Mouse (Mus musculus): ENCODE data around the gene Defa17. TPM values are rescaled to one million over a fixed set of nuclear protein-coding genes. Genes with fewer than 3 reads are reported as not detected.
"Not testable (repeated sequence)": the region's sequence is repeated elsewhere in the genome, so short reads cannot be mapped to it uniquely, and the experiment has no call there.

Defa17 gene
- polyA plus RNA-seq (2012; rRNA removed) = not detected in 2 replicates

GRCm38 (mm10) chr8:21655480-21655879 lies at the start of gene Defa17:
Gene Defa17, plus strand, starts transcription at chr8:21655780.
- DNase-seq; H3K4me3 ChIP-seq (replicated peaks; ENCODE audit: extremely low read depth, low read depth, low read length); H3K4me1 ChIP-seq (ENCODE audit: control insufficient read depth, insufficient read depth, low read length): not testable (repeated sequence)
- 40% methylated on average over 1 of the region's 2 CpGs for WGBS

- DNase-seq = not testable (repeated sequence)
- 100% methylated on average over 1 of the region's 1 CpGs for WGBS
These were observed 37.7 kb upstream of the Defa17 start, which contains the start of gene Defa26 for GRCm38 (mm10) chr8:21617883-21618282. Gene Defa26, plus strand, starts transcription at chr8:21618183.

GRCm38 (mm10) chr8:21665497-21665896 lies 9.9 kb downstream of the Defa17 start, which contains the start of gene Defa34:
Gene Defa34, plus strand, starts transcription at chr8:21665797.
- not testable (repeated sequence) for H3K4me1 ChIP-seq (ENCODE audit: control insufficient read depth, insufficient read depth, low read length); H3K4me3 ChIP-seq (replicated peaks; ENCODE audit: extremely low read depth, low read depth, low read length)
- 82% methylated on average over 1 of the region's 1 CpGs for WGBS

More at GRCm38 (mm10) chr8:21617883-21618282, 37.7 kb upstream of the Defa17 start, which contains the start of gene Defa26:
- not testable (repeated sequence) for H3K4me1 ChIP-seq (ENCODE audit: control insufficient read depth, insufficient read depth, low read length); H3K4me3 ChIP-seq (replicated peaks; ENCODE audit: extremely low read depth, low read depth, low read length)

GRCm38 (mm10) chr8:21703545-21703944 lies 48.0 kb downstream of the Defa17 start, which contains the start of gene AY761184:
Gene AY761184, minus strand, starts transcription at chr8:21703645.
- not testable (repeated sequence) for DNase-seq; H3K4me3 ChIP-seq (replicated peaks; ENCODE audit: extremely low read depth, low read depth, low read length); H3K4me1 ChIP-seq (ENCODE audit: control insufficient read depth, insufficient read depth, low read length)
- WGBS = 60% methylated on average over 2 of the region's 2 CpGs

More at GRCm38 (mm10) chr8:21665497-21665896, 9.9 kb downstream of the Defa17 start, which contains the start of gene Defa34:
- not testable (repeated sequence) for DNase-seq

Other genes with a start within 250 kb of the Defa17 start
- gene Defa36, start 228.4 kb upstream of the Defa17 start, polyA plus RNA-seq (2012; rRNA removed) = not detected in 2 replicates
- not detected in 2 replicates for gene Gm7849, start 199.2 kb upstream of the Defa17 start, polyA plus RNA-seq (2012; rRNA removed)
- gene Defa20, start 146.5 kb upstream of the Defa17 start, polyA plus RNA-seq (2012; rRNA removed) = not detected in 2 replicates
- gene Defa32, start 126.7 kb upstream of the Defa17 start, polyA plus RNA-seq (2012; rRNA removed) = not detected in 2 replicates
- not detected in 2 replicates for gene Defa37, start 90.4 kb upstream of the Defa17 start, polyA plus RNA-seq (2012; rRNA removed)
- not detected in 2 replicates for gene Defa28, start 72.8 kb upstream of the Defa17 start, polyA plus RNA-seq (2012; rRNA removed)
- not detected in 2 replicates for gene Gm7861, start 61.3 kb upstream of the Defa17 start, polyA plus RNA-seq (2012; rRNA removed)
- not detected in 2 replicates for gene Defa26, start 37.6 kb upstream of the Defa17 start, polyA plus RNA-seq (2012; rRNA removed)
- not detected in 2 replicates for gene Defa34, start 10.0 kb downstream of the Defa17 start, polyA plus RNA-seq (2012; rRNA removed)
- gene AY761184, start 47.9 kb downstream of the Defa17 start, polyA plus RNA-seq (2012; rRNA removed) = not detected in 2 replicates
- 0.45 TPM in 1 of 2 replicates, not detected in the other for gene Defa24, start 78.7 kb downstream of the Defa17 start, polyA plus RNA-seq (2012; rRNA removed)
- gene Defb50, start 167.8 kb downstream of the Defa17 start, polyA plus RNA-seq (2012; rRNA removed) = not detected in 2 replicates
- not detected in 2 replicates for gene Defb2, start 184.1 kb downstream of the Defa17 start, polyA plus RNA-seq (2012; rRNA removed)
- not detected in 2 replicates for gene Defb10, start 203.1 kb downstream of the Defa17 start, polyA plus RNA-seq (2012; rRNA removed)
- gene Defb9, start 229.6 kb downstream of the Defa17 start, polyA plus RNA-seq (2012; rRNA removed) = not detected in 2 replicates